Mouse (Mus musculus) forebrain, embryonic 16.5 days (tissue): ENCODE results near the gene Rsph1. TPM values are rescaled to one million over a fixed set of nuclear protein-coding genes. Genes with fewer than 3 reads are reported as not detected.

Experiments
- ATAC-seq: fragments of 200-750 bp; cut with Nextera tagmentation; 2 replicates; pipeline ENCODE4 v1.8.0; 2017; ENCODE audit warnings: mild to moderate bottlenecking, moderate library complexity
- H3K27ac ChIP-seq: fragments of 300-500 bp; sonication (generic); 2 replicates; pipeline ENCODE4 v1.5.1; 2014; ENCODE audit warnings: low read length, control low read depth
- H3K27me3 ChIP-seq: fragments of 300-500 bp; sonication (generic); replicated peaks from 2 replicates; pipeline ENCODE4 v1.6.1; 2014; ENCODE audit warnings: low read length; ENCODE audit not compliant: control insufficient read depth, insufficient read depth
- H3K36me3 ChIP-seq: fragments of 300-500 bp; sonication (generic); 2 replicates; pipeline ENCODE4 v1.6.1; 2014; ENCODE audit not compliant: control insufficient read depth, insufficient read depth
- H3K4me1 ChIP-seq: fragments of 300-500 bp; sonication (generic); replicated peaks from 2 replicates; pipeline ENCODE4 v1.6.1; 2014; ENCODE audit warnings: low read length; ENCODE audit not compliant: control insufficient read depth, insufficient read depth
- H3K4me2 ChIP-seq: fragments of 300-500 bp; sonication (generic); 2 replicates; pipeline ENCODE4 v1.6.1; 2014; ENCODE audit warnings: mild to moderate bottlenecking, low read length, control low read depth
- H3K4me3 ChIP-seq: fragments of 300-500 bp; sonication (generic); replicated peaks from 2 replicates; pipeline ENCODE4 v1.5.1; 2014; ENCODE audit warnings: mild to moderate bottlenecking, low read length, control low read depth
- H3K9ac ChIP-seq: fragments of 300-500 bp; sonication (generic); replicated peaks from 2 replicates; pipeline ENCODE4 v1.6.1; 2014; ENCODE audit warnings: low read depth, low read length, control low read depth
- H3K9me3 ChIP-seq: fragments of 300-500 bp; sonication (generic); 2 replicates; pipeline ENCODE4 v1.6.1; 2016; ENCODE audit warnings: low read length; ENCODE audit not compliant: control insufficient read depth
- WGBS: fragments of 180-500 bp; shearing (Covaris S2); extraction: QIAGEN DNeasy Blood & Tissue Kit; methylation state at CpG from one replicate; pipeline ENCODE4 v1.1.7; 2014; 5-methylcytosine and 5-hydroxymethylcytosine counted together
- polyA plus RNA-seq: library from polyadenylated mRNA; unstranded; fragments of >200 nt; fragmentation: Nextera tagmentation; extraction: Ambion mirVana; gene quantifications from 2 replicates; pipeline ENCODE4 v1.2.1, GENCODE M21; 2015

Gene Rsph1
- polyA plus RNA-seq, 1 experiment from 2014 or later = 4.5 TPM

- H3K27ac ChIP-seq = no peak overlapping the region
- 53% methylated on average over 22 of the region's 22 CpGs for WGBS
- H3K4me3 ChIP-seq = no peak overlapping the region
- peaks cover 5% of the 10 kb centered on the region; the same call in 1 of the 2 replicates for H3K4me1 ChIP-seq
- no peak overlapping the region for H3K4me2 ChIP-seq
- no peaks in the 10 kb centered on the region for H3K27me3 ChIP-seq
- ATAC-seq = no peak
- H3K36me3 ChIP-seq = peaks cover 3% of the 10 kb centered on the region; the same call in 1 of the 2 replicates
- H3K9ac ChIP-seq = no peak overlapping the region
- no peaks in the 10 kb centered on the region for H3K9me3 ChIP-seq
These were observed 40.5 kb upstream of the Rsph1 start for GRCm38 (mm10) chr17:31317521-31318272.

GRCm38 (mm10) chr17:31316998-31317397, 39.8 kb upstream of the Rsph1 start:
- Histone ChIP-seq H3K4me1 (peaks cover 5% of the 10 kb centered on the region; the same call in 1 of the 2 replicates), H3K4me3 (no peak overlapping the region), H3K9ac (no peak overlapping the region), H3K27me3 (no peaks in the 10 kb centered on the region), H3K27ac (no peak overlapping the region), H3K9me3 (no peaks in the 10 kb centered on the region), H3K36me3 (no peaks in the 10 kb centered on the region), H3K4me2 (no peak overlapping the region)
- ATAC-seq = no peak
- WGBS = 95% methylated on average over 3 of the region's 3 CpGs

GRCm38 (mm10) chr17:31315993-31316392, 38.8 kb upstream of the Rsph1 start:
- WGBS = 63% methylated on average over 6 of the region's 6 CpGs

GRCm38 (mm10) chr17:31315046-31315792, 38.0 kb upstream of the Rsph1 start:
- Histone ChIP-seq H3K9ac (no peak overlapping the region), H3K4me2 (no peak overlapping the region), H3K4me3 (no peak overlapping the region), H3K4me1 (0 out of 2 replicates have a peak, but pooled peaks cover 3% of the 10 kb centered on the region), H3K27ac (no peak overlapping the region), H3K27me3 (no peaks in the 10 kb centered on the region), H3K9me3 (no peaks in the 10 kb centered on the region), H3K36me3 (no peaks in the 10 kb centered on the region)
- WGBS = 16% methylated on average over 13 of the region's 13 CpGs
- ATAC-seq = no peak

More at GRCm38 (mm10) chr17:31315993-31316392, 38.8 kb upstream of the Rsph1 start:
- H3K4me1 ChIP-seq = 0 out of 2 replicates have a peak, but pooled peaks cover 3% of the 10 kb centered on the region
- no peaks in the 10 kb centered on the region for H3K9me3 ChIP-seq
- no peak overlapping the region for H3K4me3 ChIP-seq
- ATAC-seq = no peak
- H3K36me3 ChIP-seq = no peaks in the 10 kb centered on the region
- H3K27me3 ChIP-seq = no peaks in the 10 kb centered on the region
- no peak overlapping the region for H3K9ac ChIP-seq
- H3K4me2 ChIP-seq = no peak overlapping the region
- no peak overlapping the region for H3K27ac ChIP-seq

- Histone ChIP-seq H3K4me2 (no peak overlapping the region), H3K27me3 (no peaks in the 10 kb centered on the region), H3K36me3 (no peaks in the 10 kb centered on the region), H3K27ac (no peak overlapping the region), H3K4me3 (no peak overlapping the region), H3K9ac (no peak overlapping the region), H3K9me3 (no peaks in the 10 kb centered on the region), H3K4me1 (0 out of 2 replicates have a peak, but pooled peaks cover 3% of the 10 kb centered on the region)
- no peak for ATAC-seq
- WGBS = 92% methylated on average over 10 of the region's 10 CpGs
These were observed 35.5 kb upstream of the Rsph1 start for GRCm38 (mm10) chr17:31312648-31313047.

- Histone ChIP-seq H3K27me3 (no peaks in the 10 kb centered on the region), H3K36me3 (no peaks in the 10 kb centered on the region), H3K9me3 (no peaks in the 10 kb centered on the region), H3K4me2 (no peak overlapping the region), H3K4me3 (no peak overlapping the region), H3K27ac (no peak overlapping the region), H3K4me1 (0 out of 2 replicates have a peak, but pooled peaks cover 3% of the 10 kb centered on the region), H3K9ac (no peak overlapping the region)
- WGBS = 76% methylated on average over 9 of the region's 9 CpGs
- ATAC-seq = no peak
These were observed 33.9 kb upstream of the Rsph1 start for GRCm38 (mm10) chr17:31311047-31311446.

GRCm38 (mm10) chr17:31309281-31309793, 32.2 kb upstream of the Rsph1 start:
- Histone ChIP-seq H3K9ac (no peak overlapping the region), H3K27ac (no peak overlapping the region), H3K9me3 (no peaks in the 10 kb centered on the region), H3K4me3 (no peak overlapping the region), H3K4me1 (no peaks in the 10 kb centered on the region), H3K36me3 (no peaks in the 10 kb centered on the region), H3K27me3 (no peaks in the 10 kb centered on the region), H3K4me2 (no peak overlapping the region)
- 53% methylated on average over 6 of the region's 6 CpGs for WGBS
- no peak for ATAC-seq

- no peak overlapping the region for H3K27ac ChIP-seq
- no peak overlapping the region for H3K4me3 ChIP-seq
- H3K9ac ChIP-seq = no peak overlapping the region
- no peaks in the 10 kb centered on the region for H3K9me3 ChIP-seq
- H3K27me3 ChIP-seq = no peaks in the 10 kb centered on the region
- ATAC-seq = no peak
- 97% methylated on average over 7 of the region's 7 CpGs for WGBS
- H3K36me3 ChIP-seq = peaks cover under 1% of the 10 kb centered on the region; the same call in 1 of the 2 replicates
- no peaks in the 10 kb centered on the region for H3K4me1 ChIP-seq
- no peak overlapping the region for H3K4me2 ChIP-seq
These were observed 31.2 kb upstream of the Rsph1 start for GRCm38 (mm10) chr17:31308291-31308816.

- 87% methylated on average over 3 of the region's 3 CpGs for WGBS
- ATAC-seq = no peak
- H3K9ac ChIP-seq = no peak overlapping the region
- H3K4me2 ChIP-seq = no peak overlapping the region
- no peak overlapping the region for H3K4me3 ChIP-seq
- no peaks in the 10 kb centered on the region for H3K27me3 ChIP-seq
- H3K27ac ChIP-seq = no peak overlapping the region
- H3K4me1 ChIP-seq = no peaks in the 10 kb centered on the region
- no peaks in the 10 kb centered on the region for H3K9me3 ChIP-seq
- peaks cover 2% of the 10 kb centered on the region; the same call in 1 of the 2 replicates for H3K36me3 ChIP-seq
These were observed 30.6 kb upstream of the Rsph1 start for GRCm38 (mm10) chr17:31307756-31308155.
